Mouse (Mus musculus) naive thymus-derived CD4-positive, alpha-beta T cell, adult 2 months (primary cell): ENCODE results near the gene Inhba.

Source experiments
- DNase-seq: peaks from one replicate; pipeline ENCODE4 v3.0.0-alpha.2; 2011; ENCODE audit warnings: low read depth

The Inhba gene

GRCm38 (mm10) chr13:16011372-16012242, at the start of gene Inhba:
Gene Inhba, plus strand, starts transcription at chr13:16011851.
- DNase-seq: peak; percentile 54

DNA sequence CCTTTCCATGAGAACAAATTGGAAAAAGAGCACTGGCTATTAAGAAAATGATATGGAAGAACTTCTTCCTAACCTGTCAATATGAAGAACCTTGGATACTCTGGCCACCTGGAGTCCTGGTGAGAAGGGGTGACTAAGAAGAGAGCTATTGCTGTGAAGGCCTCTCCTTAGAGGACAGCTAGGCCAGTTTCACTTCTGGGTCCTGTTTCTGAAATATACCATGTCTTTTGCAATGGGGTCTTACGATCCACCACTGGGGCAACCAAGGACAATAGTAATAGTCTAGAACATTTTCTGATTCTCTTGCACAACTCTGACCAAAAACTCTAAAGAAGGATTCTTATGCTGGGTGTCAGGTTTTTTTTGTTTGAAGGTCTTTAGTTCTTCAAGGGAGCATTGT, 35.1 kb upstream of the Inhba start:
- DNase-seq: no peak

DNA sequence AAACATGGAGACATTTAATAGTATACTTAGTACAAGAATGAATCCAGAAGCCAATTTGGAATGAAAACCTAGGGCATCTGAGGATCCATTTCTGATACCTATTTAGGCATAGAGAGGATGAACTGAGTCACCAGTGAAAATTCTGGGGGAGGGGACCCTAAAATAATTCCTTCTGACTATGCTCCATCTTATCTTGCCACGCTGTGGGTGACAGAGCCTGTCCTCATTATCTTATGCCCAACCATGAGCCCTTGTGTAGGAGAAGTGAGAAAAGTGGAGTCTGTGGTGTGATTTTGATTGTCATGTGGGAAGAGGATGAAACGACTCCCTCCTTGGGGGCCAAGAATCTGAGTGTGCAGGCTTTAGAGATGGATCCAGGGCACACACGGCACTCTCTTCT, 32.1 kb upstream of the Inhba start:
- DNase-seq: no peak

DNA sequence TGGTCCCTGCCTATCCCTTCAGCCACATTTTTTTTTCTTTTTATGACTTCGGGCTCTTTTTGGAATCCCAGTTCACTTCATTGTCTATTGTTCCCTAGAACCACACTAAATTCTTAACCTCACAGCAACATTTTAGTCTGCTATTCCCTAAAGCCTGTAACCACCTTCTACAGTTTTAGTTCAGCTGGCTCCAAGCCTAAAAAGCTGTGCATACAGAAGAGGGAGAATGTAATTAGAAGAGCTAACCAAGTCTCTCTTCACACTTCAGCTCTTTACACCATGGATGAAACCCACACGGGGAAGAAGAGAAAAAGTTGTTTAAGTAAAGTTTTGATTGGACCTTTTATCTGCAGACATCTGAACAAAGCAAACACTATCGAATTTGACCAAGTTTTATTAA, 29.6 kb upstream of the Inhba start:
- DNase-seq: no peak

GRCm38 (mm10) chr13:15985761-15986160, 25.9 kb upstream of the Inhba start:
- peak; percentile 53 for DNase-seq

- no peak for DNase-seq
Observed at GRCm38 (mm10) chr13:15986172-15986571, 25.5 kb upstream of the Inhba start.

GRCm38 (mm10) chr13:15995314-15995713, 16.3 kb upstream of the Inhba start:
- DNase-seq: no peak

DNA sequence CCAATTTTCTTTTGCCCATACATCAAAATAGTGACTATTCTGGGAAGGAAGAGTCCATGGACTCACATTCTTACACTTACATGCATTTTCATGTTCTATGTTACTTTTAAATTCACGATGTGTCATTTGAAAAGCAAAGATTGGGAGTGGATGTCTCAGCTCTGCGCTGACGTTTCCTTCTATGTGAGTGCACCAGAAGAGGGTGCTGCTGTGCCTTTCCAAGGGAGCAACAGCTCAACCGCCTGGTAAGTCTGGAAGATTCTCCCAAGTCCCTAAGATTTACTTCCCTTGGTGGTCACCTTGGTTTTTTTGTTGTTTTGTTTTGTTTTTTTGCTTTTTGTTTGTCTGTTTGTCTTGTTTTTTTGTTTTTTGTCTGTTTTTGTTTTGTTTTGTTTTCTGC, 6.1 kb upstream of the Inhba start:
- peak; percentile 31 for DNase-seq

DNA sequence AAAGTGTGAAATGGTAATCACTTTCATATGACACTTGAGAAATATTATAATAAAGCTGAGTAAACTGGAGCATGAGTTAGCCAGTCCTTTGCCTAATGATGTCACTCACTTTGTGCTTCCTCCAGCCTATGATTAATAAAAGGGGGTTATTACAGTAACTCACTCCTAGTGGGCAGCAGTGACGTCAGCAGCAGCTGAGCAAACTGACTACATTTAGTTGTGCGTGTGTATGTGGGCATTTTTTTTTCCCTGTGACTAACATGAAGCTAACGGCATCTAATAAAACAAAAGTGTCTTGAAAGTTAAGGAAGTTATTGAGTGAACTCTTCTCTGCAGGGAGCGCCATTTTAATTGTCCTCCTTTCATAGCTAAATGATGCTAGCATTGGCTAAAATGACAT, 3.9 kb upstream of the Inhba start:
- no peak for DNase-seq

DNA sequence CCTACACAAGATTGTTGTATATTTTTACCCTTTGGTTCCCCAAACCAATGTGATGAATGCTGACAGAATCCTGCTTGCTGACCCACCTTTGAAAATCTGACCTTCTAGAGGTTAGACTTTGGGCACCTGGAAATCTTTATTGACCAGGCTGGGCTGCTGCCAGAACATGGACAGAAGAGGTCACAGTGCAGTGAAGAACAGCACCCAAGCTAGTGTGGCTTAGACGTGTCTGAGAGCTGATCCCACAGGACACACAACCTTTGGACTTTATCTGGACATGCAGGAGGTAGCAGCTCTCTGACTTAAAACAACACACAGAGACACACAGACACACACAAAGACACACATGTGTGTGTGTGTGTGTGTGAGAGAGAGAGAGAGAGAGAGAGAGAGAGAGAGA, 3.3 kb upstream of the Inhba start:
- DNase-seq: no peak

GRCm38 (mm10) chr13:16009766-16010465, 1.7 kb upstream of the Inhba start:
- DNase-seq: no peak

DNA sequence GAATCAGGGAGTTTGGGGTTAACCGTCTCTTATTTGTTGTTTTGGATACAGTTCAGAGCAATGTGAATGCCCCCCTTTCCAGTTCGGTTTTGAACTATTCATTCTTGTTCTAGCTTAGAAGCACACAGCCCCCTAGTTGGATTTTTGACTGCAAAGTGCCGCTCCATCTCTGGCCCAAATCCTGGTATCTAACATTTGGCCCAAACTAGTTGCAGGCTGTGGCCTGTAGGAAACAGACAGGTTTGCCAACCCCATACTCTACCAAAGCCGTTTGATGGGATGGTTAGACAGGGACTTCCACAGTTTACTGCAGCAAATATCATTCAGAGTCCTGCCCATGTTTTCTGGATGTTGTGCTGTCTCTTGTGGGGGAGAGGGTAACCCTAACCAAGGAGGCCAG, 1.1 kb upstream of the Inhba start:
- no peak for DNase-seq

GRCm38 (mm10) chr13:16012243-16012887, 714 bp downstream of the Inhba start:
- DNase-seq: peak; percentile 74

- DNase-seq: no peak
Observed at GRCm38 (mm10) chr13:16014166-16014565, 2.5 kb downstream of the Inhba start.

DNA sequence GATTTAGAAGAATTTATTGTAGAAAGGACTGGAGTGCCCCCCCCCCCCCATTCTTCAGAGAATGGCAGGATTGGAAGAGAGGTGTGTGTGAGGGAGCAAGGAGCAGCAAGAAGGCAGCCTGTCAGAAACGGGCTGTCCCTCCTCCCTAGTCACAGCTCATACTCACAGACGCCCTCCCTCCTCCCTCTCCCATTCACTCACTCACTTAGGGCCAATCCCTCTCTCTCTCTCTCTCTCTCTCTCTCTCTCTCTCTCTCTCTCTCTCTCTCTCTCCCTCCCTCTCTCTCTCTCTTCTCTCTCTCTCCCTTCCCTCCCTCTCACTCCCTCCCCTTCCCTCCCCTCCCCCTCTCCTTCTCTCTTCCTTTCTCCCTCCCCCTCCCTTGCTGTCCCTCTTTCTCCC, 4.9 kb downstream of the Inhba start:
- no peak for DNase-seq

DNA sequence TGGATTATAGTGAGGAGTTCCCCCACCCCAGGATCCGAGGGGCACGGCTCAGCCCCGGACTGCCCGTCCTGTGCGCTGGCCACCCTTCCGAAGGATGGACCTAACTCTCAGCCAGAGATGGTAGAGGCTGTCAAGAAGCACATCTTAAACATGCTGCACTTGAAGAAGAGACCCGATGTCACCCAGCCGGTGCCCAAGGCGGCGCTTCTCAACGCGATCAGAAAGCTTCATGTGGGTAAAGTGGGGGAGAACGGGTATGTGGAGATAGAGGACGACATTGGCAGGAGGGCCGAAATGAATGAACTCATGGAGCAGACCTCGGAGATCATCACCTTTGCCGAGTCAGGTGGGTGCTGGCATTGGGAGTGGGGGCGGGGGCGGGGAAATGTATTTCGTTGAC, 5.7 kb downstream of the Inhba start:
- peak; percentile 25 for DNase-seq

DNA sequence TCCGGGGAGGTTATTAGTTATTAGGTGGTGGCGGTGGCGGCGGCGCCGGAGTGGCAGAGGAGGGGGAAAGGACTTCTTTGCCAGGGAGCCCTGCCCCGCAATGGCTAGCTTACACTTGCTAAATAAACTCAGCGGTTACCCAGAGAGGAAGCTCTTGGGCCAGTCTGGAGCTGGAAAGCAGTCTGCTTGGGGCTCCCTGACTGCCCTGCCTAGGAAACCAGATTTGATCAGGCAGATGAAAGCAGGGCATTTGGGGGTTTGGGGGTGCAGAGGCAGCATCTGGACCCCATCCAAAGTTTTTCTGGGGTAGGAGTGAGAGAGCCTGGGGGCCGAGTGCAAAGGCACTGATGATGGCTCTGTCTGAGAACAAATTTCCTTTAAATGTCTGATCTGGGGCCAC, 6.1 kb downstream of the Inhba start:
- no peak for DNase-seq

DNA sequence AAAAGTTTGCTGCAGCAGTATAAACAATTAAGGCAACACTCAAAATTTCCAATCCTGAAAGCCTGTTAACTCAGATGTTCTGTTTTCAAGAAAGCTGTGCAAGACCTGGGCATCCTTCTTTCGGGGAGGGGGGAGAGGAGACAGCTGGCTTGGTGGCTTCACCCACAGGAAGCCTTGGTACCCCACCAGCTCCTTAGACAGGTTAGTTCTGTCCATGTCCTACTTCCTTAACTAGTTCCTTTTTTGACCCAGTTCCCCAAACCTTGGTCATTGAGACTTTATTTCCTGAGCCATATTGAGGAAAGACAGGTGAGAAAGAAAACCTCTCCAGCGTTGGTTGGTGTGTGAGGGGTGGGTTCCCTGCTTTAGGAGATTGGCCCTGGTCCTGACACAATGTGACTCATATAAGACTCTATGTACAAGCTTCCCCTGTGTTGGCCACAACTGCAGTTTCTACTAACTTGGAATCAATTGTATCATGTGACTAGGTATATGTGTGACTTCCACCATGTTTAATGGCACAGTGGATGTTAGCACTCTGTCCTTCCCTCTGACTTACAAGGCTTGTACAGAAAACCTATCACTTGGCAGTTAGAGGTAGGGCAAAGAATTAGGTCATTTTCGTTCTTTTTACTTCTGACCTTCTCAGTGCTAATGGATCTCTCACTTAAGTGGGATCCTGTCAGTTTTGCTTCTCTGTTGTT, 7.3 kb downstream of the Inhba start:
- DNase-seq: no peak

- DNase-seq: peak; percentile 71
Observed at GRCm38 (mm10) chr13:16020659-16021058, 9.0 kb downstream of the Inhba start.

GRCm38 (mm10) chr13:16021181-16021580, 9.5 kb downstream of the Inhba start:
- DNase-seq: no peak

DNA sequence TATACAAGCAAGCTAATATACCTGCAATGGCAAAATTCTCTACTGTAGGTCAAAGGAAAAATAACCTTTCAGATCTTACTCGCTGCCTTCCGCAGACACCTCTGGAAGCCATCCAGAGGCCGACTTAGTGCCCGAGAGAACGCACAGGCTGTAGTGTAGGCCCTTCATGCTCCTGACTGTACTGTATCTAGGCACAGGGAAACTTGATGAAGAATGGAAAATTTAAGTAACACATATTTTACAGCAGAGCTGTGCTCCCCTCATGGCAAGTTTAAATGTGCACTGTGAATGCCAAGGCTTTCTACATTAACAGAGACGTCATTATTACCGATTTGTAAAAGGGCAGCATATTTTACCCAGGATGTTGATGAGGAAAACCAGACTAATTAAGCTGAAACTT, 10.2 kb downstream of the Inhba start:
- no peak for DNase-seq

DNA sequence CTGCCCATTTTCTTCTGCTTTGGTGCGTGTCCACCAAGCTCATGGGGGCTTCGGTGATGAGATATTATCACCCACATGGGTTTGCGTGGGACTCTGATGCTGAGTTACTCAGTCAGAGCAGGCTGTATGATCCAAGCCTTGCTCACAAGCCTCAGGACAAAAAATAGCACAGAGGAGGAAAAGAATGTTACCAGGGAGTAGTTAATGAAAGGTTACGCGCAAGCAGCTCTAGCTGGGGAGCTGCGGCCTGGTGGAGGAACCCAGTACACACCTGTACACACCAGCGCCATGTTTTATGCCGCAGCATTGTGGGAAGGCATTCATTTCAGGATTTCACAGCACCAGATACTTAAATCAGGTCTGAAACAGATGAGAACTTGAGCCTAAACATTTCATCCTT, 10.9 kb downstream of the Inhba start:
- no peak for DNase-seq
